Mouse (Mus musculus) embryonic facial prominence, embryonic 10.5 days (tissue): ENCODE results near the gene Sipa1l2. TPM values are rescaled to one million over a fixed set of nuclear protein-coding genes. Genes with fewer than 3 reads are reported as not detected.

Source experiments
- DNase-seq: peaks from one replicate; pipeline ENCODE4 v3.0.0-alpha.2; 2017; ENCODE audit warnings: low spot score
- H3K27ac ChIP-seq: fragments of 300-500 bp; sonication (generic); replicated peaks from 2 replicates; pipeline ENCODE4 v1.5.1; 2016; ENCODE audit warnings: mild to moderate bottlenecking
- H3K27me3 ChIP-seq: fragments of 300-500 bp; sonication (generic); replicated peaks from 2 replicates; pipeline ENCODE4 v1.6.1; 2016; ENCODE audit warnings: low read depth, mild to moderate bottlenecking; ENCODE audit not compliant: poor library complexity, severe bottlenecking
- H3K36me3 ChIP-seq: fragments of 300-500 bp; sonication (generic); replicated peaks from 2 replicates; pipeline ENCODE4 v1.6.1; 2016; ENCODE audit warnings: mild to moderate bottlenecking, moderate library complexity
- H3K4me1 ChIP-seq: fragments of 300-500 bp; sonication (generic); 2 replicates; pipeline ENCODE4 v1.6.1; 2016
- H3K4me3 ChIP-seq: fragments of 300-500 bp; sonication (generic); 2 replicates; pipeline ENCODE4 v1.5.1; 2016; ENCODE audit warnings: mild to moderate bottlenecking, moderate library complexity
- H3K9me3 ChIP-seq: fragments of 300-500 bp; sonication (generic); 2 replicates; pipeline ENCODE4 v1.6.1; 2016; ENCODE audit warnings: mild to moderate bottlenecking
- WGBS: fragments of 180-500 bp; shearing (Covaris S2); methylation state at CpG from one replicate; pipeline ENCODE4 v1.1.7; 2016; 5-methylcytosine and 5-hydroxymethylcytosine counted together
- polyA plus RNA-seq: library from polyadenylated mRNA; unstranded; fragments of >200 nt; fragmentation: Nextera tagmentation; extraction: Ambion mirVana; gene quantifications from 2 replicates; pipeline ENCODE4 v1.2.1, GENCODE M21; 2016

Sipa1l2 gene
- polyA plus RNA-seq, 1 experiment from 2014 or later: 14.8 TPM

- Histone ChIP-seq H3K4me1 (peaks cover 59% of the 10 kb centered on the region), H3K4me3 (no peak overlapping the region), H3K36me3 (no peaks in the 10 kb centered on the region), H3K27ac (no peak overlapping the region), H3K27me3 (no peaks in the 10 kb centered on the region), H3K9me3 (no peaks in the 10 kb centered on the region)
- WGBS: 90% methylated on average over 3 of the region's 3 CpGs
- no peak for DNase-seq
Observed at GRCm38 (mm10) chr8:125547296-125547695, 22.3 kb downstream of the Sipa1l2 start.

GRCm38 (mm10) chr8:125545866-125546265, 23.7 kb downstream of the Sipa1l2 start:
- DNase-seq: no peak
- Histone ChIP-seq H3K27me3 (no peaks in the 10 kb centered on the region), H3K4me3 (no peak overlapping the region), H3K9me3 (no peaks in the 10 kb centered on the region), H3K4me1 (peaks cover 48% of the 10 kb centered on the region), H3K27ac (no peak overlapping the region), H3K36me3 (no peaks in the 10 kb centered on the region)
- WGBS: 92% methylated on average over 9 of the region's 9 CpGs

GRCm38 (mm10) chr8:125542893-125543613, 26.6 kb downstream of the Sipa1l2 start:
- peaks cover 48% of the 10 kb centered on the region for H3K4me1 ChIP-seq

GRCm38 (mm10) chr8:125539056-125540013, 30.3 kb downstream of the Sipa1l2 start:
- WGBS: 72% methylated on average over 13 of the region's 13 CpGs
- no peak for DNase-seq
- peaks cover 47% of the 10 kb centered on the region for H3K4me1 ChIP-seq
- no peaks in the 10 kb centered on the region for H3K9me3 ChIP-seq
- H3K27ac ChIP-seq: 0 out of 2 replicates have a peak overlapping the region, but pooled peaks have one; percentile 30
- H3K27me3 ChIP-seq: no peaks in the 10 kb centered on the region
- peaks cover 15% of the 10 kb centered on the region for H3K36me3 ChIP-seq
- H3K4me3 ChIP-seq: no peak overlapping the region

More at GRCm38 (mm10) chr8:125542893-125543613, 26.6 kb downstream of the Sipa1l2 start:
- Histone ChIP-seq H3K27ac (no peak overlapping the region), H3K27me3 (no peaks in the 10 kb centered on the region), H3K4me3 (no peak overlapping the region), H3K9me3 (no peaks in the 10 kb centered on the region), H3K36me3 (no peaks in the 10 kb centered on the region; the same call in 1 of the 2 replicates)
- no peak for DNase-seq
- 91% methylated on average over 11 of the region's 11 CpGs for WGBS

GRCm38 (mm10) chr8:125538265-125538664, 31.3 kb downstream of the Sipa1l2 start:
- Histone ChIP-seq H3K9me3 (no peaks in the 10 kb centered on the region), H3K4me3 (no peak overlapping the region), H3K27ac (0 out of 2 replicates have a peak overlapping the region, but pooled peaks have one; percentile 12), H3K36me3 (peaks cover 15% of the 10 kb centered on the region), H3K27me3 (no peaks in the 10 kb centered on the region), H3K4me1 (peaks cover 51% of the 10 kb centered on the region)
- no peak for DNase-seq
- 74% methylated on average over 6 of the region's 6 CpGs for WGBS

GRCm38 (mm10) chr8:125533709-125534108, 35.9 kb downstream of the Sipa1l2 start:
- DNase-seq: no peak
- Histone ChIP-seq H3K27me3 (no peaks in the 10 kb centered on the region), H3K36me3 (peaks cover 15% of the 10 kb centered on the region), H3K27ac (no peak overlapping the region), H3K4me3 (no peak overlapping the region), H3K4me1 (peaks cover 73% of the 10 kb centered on the region), H3K9me3 (no peaks in the 10 kb centered on the region)
- WGBS: 69% methylated on average over 7 of the region's 7 CpGs

- H3K4me1 ChIP-seq: peaks cover 73% of the 10 kb centered on the region
- no peak overlapping the region for H3K4me3 ChIP-seq
- peaks cover 14% of the 10 kb centered on the region for H3K36me3 ChIP-seq
- WGBS: 83% methylated on average over 8 of the region's 8 CpGs
- H3K27ac ChIP-seq: peak overlapping the region; percentile 30; the same call in 1 of the 2 replicates
- no peaks in the 10 kb centered on the region for H3K27me3 ChIP-seq
- DNase-seq: no peak
- no peaks in the 10 kb centered on the region for H3K9me3 ChIP-seq
Observed at GRCm38 (mm10) chr8:125532953-125533352, 36.7 kb downstream of the Sipa1l2 start.

DNA sequence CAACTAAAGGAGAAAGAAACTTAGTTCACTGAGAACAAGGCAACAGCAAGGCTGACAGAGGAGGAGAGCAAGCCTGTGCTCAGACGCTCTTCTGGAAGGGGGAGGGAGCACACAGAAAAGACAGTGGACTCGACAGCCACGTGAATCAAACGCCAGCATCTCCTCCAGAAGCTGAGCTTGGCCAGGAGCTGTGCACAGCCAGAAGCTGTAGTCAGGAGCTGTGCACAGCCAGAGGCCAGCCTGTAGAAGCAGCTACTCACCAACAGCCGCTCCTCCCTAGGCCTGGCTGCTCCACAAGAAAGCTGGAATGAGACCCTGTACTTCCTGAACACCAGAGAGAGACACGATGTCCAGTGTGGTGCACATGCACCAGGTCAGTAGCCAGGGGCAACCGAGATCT, 37.4 kb downstream of the Sipa1l2 start:
- H3K27me3 ChIP-seq: no peaks in the 10 kb centered on the region
- peak overlapping the region; percentile 31 for H3K27ac ChIP-seq
- no peak overlapping the region for H3K4me3 ChIP-seq
- H3K36me3 ChIP-seq: peaks cover 6% of the 10 kb centered on the region
- 42% methylated on average over 7 of the region's 7 CpGs for WGBS
- peaks cover 74% of the 10 kb centered on the region for H3K4me1 ChIP-seq
- H3K9me3 ChIP-seq: no peaks in the 10 kb centered on the region
- no peak for DNase-seq

DNA sequence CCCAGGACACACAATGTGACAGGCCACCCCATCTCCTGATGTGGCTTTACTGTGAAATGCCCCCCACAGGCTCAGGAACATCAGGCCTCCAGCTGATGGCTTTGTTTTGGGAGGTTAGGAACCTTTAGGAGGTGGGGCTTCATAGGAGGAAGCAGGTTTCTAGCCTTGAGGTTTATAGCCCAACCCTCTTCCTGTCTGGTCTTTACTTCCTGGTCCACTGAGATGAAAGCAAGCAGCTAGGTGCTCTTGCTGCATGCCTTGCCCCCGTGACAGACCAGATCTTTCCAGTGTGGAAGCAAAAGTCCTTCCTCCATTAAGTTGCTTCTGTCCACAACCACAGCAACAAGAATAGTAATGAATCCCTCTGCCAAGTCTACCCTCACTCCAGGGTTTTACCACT, 38.0 kb downstream of the Sipa1l2 start:
- H3K27me3 ChIP-seq: no peaks in the 10 kb centered on the region
- 0 out of 2 replicates have a peak, but pooled peaks cover 3% of the 10 kb centered on the region for H3K36me3 ChIP-seq
- H3K9me3 ChIP-seq: no peaks in the 10 kb centered on the region
- H3K27ac ChIP-seq: peak overlapping the region; percentile 62
- no peak for DNase-seq
- no peak overlapping the region for H3K4me3 ChIP-seq
- 33% methylated on average over 1 of the region's 1 CpGs for WGBS
- H3K4me1 ChIP-seq: peaks cover 79% of the 10 kb centered on the region

GRCm38 (mm10) chr8:125531088-125531438, 38.5 kb downstream of the Sipa1l2 start:
- H3K36me3 ChIP-seq: no peaks in the 10 kb centered on the region
- H3K27ac ChIP-seq: no peak overlapping the region
- WGBS: 58% methylated on average over 6 of the region's 6 CpGs
- H3K4me1 ChIP-seq: peaks cover 79% of the 10 kb centered on the region
- H3K4me3 ChIP-seq: no peak overlapping the region
- H3K9me3 ChIP-seq: no peaks in the 10 kb centered on the region
- no peaks in the 10 kb centered on the region for H3K27me3 ChIP-seq
- no peak for DNase-seq

DNA sequence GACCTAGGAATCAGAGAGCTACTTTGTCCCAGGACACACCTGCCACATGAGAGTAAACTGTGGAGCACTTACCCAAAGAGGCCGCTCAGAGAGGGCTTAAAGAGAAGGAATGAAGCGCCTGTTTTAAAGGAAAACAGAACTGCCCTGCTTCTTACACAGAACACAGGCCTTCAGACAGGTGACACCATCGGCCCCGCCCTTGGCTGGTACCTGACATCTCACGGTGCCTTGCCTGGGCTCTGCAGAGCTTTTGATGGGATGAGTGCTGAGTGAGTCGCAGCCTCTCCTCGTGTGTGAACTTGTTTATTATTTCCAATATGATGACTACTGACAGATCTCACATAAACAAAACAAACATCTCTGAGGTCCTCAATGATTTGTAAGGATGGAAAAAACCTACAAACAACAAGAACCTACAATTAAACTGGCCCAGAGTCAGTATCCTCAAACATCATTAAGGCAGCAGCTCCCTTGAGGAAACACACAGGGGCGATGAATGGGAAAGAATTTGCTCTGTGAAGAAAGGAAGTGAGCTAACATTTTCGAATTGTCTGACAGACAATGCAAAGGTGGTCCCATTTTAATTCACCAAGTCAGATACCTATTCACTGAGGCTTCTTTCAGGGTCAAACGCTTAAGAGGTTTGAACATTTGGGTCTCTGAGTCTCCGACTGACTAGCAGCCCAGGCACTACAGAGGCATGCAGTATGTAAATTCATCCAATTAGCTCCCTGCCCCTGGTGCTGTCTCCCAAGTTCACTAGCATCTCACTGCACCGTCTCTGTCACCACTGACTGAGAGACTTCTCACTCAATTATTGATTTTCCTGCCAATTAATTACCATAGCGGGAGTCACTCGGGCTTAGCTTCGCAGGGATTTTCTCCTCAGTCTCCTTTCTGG, 39.2 kb downstream of the Sipa1l2 start:
- H3K27ac ChIP-seq: no peak overlapping the region
- H3K27me3 ChIP-seq: peaks cover 4% of the 10 kb centered on the region; the same call in 1 of the 2 replicates
- peaks cover 85% of the 10 kb centered on the region for H3K4me1 ChIP-seq
- no peak for DNase-seq
- WGBS: 50% methylated on average over 15 of the region's 15 CpGs
- no peaks in the 10 kb centered on the region for H3K36me3 ChIP-seq
- no peak overlapping the region for H3K4me3 ChIP-seq
- H3K9me3 ChIP-seq: no peaks in the 10 kb centered on the region

DNA sequence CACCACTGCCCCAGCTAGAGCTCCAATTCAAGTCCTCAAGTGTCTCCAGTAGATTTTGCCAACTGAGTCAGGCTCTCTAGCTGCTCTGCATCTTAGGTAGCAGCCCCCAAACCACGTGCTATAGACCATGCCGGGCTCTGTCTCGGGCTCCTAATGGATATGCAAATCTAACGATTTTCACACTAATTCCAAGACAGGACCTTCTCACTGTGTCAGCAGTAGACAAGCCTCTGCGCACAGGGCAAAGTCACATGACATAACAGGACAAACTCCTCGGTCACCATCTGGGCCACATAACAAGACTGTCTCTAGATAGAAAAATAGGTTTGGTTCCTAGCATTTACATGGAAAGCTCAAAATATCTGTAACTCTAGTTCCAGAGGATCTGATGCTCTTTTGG, 40.6 kb downstream of the Sipa1l2 start:
- Histone ChIP-seq H3K27me3 (peaks cover 9% of the 10 kb centered on the region), H3K4me3 (no peak overlapping the region), H3K36me3 (no peaks in the 10 kb centered on the region), H3K27ac (peak overlapping the region; percentile 40; the same call in 1 of the 2 replicates), H3K4me1 (peaks cover 95% of the 10 kb centered on the region), H3K9me3 (no peaks in the 10 kb centered on the region)
- 72% methylated on average over 6 of the region's 6 CpGs for WGBS
- DNase-seq: no peak
